Mouse (Mus musculus) midbrain, embryonic 16.5 days (tissue): ENCODE measurements at regions not wholly inside any gene's neighbourhood (a gene's known extent, or its start where the extent isn't known, plus 50 kb on each side); places are given as distances from the start of the nearest gene placed in this dataset.

Experiments used
- ATAC-seq: fragments of 200-750 bp; cut with Nextera tagmentation; 2 replicates; pipeline ENCODE4 v1.8.0; 2017; ENCODE audit warnings: moderate TSS enrichment
- H3K27ac ChIP-seq: fragments of 300-500 bp; sonication (generic); 2 replicates; pipeline ENCODE4 v1.5.1; 2014; ENCODE audit warnings: mild to moderate bottlenecking, low read length, mixed read lengths
- H3K27me3 ChIP-seq: fragments of 300-500 bp; sonication (generic); 2 replicates; pipeline ENCODE4 v1.6.1; 2014; ENCODE audit warnings: low read depth, low read length, mixed read lengths; ENCODE audit not compliant: control insufficient read depth, insufficient read depth
- H3K36me3 ChIP-seq: fragments of 300-500 bp; sonication (generic); 2 replicates; pipeline ENCODE4 v1.6.1; 2014; ENCODE audit warnings: mild to moderate bottlenecking, low read length, moderate library complexity, mixed read lengths; ENCODE audit not compliant: control insufficient read depth, insufficient read depth
- H3K4me1 ChIP-seq: fragments of 300-500 bp; sonication (generic); 2 replicates; pipeline ENCODE4 v1.6.1; 2014; ENCODE audit warnings: mild to moderate bottlenecking, low read length, mixed read lengths; ENCODE audit not compliant: control insufficient read depth, insufficient read depth
- H3K4me2 ChIP-seq: fragments of 300-500 bp; sonication (generic); 2 replicates; pipeline ENCODE4 v1.6.1; 2014; ENCODE audit warnings: mild to moderate bottlenecking, low read length, mixed read lengths
- H3K4me3 ChIP-seq: fragments of 300-500 bp; sonication (generic); 2 replicates; pipeline ENCODE4 v1.5.1; 2014; ENCODE audit warnings: low read depth, mild to moderate bottlenecking, low read length, moderate library complexity, mixed read lengths
- H3K9ac ChIP-seq: fragments of 300-500 bp; sonication (generic); 2 replicates; pipeline ENCODE4 v1.6.1; 2014; ENCODE audit warnings: low read depth, low read length, mixed read lengths
- H3K9me3 ChIP-seq: fragments of 300-500 bp; sonication (generic); replicated peaks from 2 replicates; pipeline ENCODE4 v1.6.1; 2014; ENCODE audit warnings: mild to moderate bottlenecking, low read length, mixed read lengths; ENCODE audit not compliant: control insufficient read depth, poor library complexity, severe bottlenecking
- WGBS: fragments of 180-500 bp; shearing (Covaris S2); extraction: QIAGEN DNeasy Blood & Tissue Kit; methylation state at CpG from one replicate; pipeline ENCODE4 v1.1.7; 2014; 5-methylcytosine and 5-hydroxymethylcytosine counted together

DNA sequence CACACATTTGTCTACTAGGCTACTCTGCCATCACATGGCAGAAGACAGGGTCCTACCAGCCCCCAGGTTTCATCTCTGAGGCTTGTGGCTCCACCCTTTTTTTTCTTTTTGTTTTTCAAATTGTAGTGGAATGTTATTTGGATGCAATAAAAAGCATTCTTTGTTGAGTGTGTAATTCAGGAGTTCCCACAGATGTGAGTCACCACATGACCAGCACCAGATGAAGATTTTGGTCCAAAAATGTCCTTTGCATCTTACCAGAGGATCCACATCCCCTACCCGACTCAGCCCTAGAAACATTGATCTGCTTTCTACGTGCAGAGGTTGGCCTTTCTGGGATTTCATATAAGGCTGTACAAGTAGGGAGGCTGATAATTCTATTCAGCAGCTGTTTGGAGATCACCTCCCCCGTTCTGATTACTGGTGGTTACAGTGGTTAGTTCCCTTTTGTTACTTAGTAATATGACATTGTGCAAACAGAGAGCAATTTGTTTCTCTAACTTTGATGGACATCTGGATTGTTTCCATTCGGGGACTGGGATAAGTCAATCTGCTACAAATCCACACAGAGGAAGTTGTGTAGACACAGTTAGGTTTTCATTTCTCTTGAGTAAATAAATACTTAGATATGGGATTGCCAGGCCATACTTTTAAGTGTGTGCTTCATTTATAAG, 160.5 kb downstream of the Sptssa start:
- ATAC-seq: no peak
- Histone ChIP-seq H3K9me3 (no peaks in the 10 kb centered on the region), H3K4me1 (no peaks in the 10 kb centered on the region), H3K36me3 (no peaks in the 10 kb centered on the region), H3K4me3 (no peak overlapping the region), H3K4me2 (no peak overlapping the region), H3K27ac (no peak overlapping the region), H3K27me3 (no peaks in the 10 kb centered on the region), H3K9ac (no peak overlapping the region)
- WGBS: 76% methylated on average over 4 of the region's 4 CpGs

DNA sequence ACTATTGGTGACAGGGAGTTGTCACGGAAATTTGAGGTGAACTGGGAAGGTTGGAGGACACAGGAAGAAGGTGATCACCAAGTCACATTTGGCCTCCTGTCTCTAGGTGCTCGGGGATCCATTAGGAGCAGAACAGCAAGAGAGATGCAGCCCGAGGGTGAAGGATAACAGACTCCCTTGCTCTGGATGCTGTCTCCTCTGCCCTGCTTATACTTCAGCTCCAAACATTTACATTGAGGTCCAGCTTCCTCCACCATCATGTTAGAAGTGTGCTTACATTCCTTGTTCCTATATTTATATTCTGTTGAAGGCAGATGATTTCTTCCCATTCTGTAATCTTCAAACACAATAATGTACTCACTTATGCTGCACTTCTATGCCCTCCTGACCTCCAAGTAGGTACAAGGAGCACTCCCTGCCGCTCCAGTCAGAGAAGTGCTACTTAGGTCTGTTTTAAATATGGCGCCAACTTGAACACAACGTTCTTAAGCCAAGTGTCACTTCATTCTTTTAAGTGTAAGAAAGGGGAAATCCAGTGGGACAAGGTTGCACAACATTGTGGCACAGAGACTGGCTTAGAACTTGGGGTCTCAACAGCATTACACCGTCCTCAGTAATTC, 161.5 kb downstream of the Sptssa start:
- Histone ChIP-seq H3K4me1 (no peaks in the 10 kb centered on the region; the same call in 1 of the 2 replicates), H3K36me3 (no peaks in the 10 kb centered on the region), H3K9me3 (no peaks in the 10 kb centered on the region), H3K4me3 (no peak overlapping the region), H3K27me3 (no peaks in the 10 kb centered on the region), H3K4me2 (no peak overlapping the region), H3K9ac (no peak overlapping the region), H3K27ac (no peak overlapping the region)
- ATAC-seq: no peak
- 91% methylated on average over 7 of the region's 7 CpGs for WGBS

DNA sequence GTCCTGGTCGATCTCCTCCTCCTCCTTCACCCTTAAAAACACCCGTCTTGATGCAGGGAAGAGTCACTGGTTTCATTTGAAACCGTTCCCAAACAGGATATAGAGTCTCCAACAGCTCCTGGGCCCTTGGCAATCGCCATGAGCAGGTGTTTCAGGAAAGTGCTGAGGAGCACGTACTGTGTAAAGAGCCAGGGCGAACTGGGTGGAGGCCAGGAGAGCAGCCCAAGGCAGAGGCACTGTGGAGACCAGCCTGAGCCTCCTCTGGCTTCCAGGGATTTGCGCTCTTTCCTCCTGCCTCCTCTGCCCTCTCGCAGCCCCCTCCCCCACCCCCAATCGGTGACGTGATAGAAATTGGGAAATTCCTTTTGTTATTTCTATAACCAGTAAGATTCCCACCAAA, 163.6 kb downstream of the Sptssa start:
- Histone ChIP-seq H3K27me3 (no peaks in the 10 kb centered on the region), H3K4me3 (no peak overlapping the region), H3K9ac (no peak overlapping the region), H3K9me3 (no peaks in the 10 kb centered on the region), H3K27ac (no peak overlapping the region), H3K36me3 (no peaks in the 10 kb centered on the region), H3K4me1 (no peaks in the 10 kb centered on the region; the same call in 1 of the 2 replicates), H3K4me2 (no peak overlapping the region)
- ATAC-seq: no peak
- 46% methylated on average over 10 of the region's 10 CpGs for WGBS

DNA sequence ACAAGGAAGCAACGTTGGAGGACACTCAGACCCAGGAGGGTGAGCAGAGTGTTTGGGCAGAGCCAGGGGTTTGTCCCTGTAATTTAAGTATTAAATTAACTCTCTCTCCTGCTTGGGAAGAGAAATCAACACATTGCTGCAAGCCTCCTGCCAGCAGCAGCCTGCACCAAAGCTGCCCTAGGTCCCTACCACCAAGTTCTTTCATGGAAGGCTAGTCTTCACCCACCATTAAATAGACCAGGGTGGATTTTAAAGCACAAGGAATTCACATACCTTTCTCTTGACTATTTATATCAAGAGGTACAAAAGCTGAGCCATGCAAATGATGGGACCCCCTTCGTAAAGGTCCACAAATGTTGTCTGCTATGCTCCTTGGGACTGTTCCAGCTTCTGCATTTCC, 165.9 kb downstream of the Sptssa start:
- Histone ChIP-seq H3K27me3 (no peaks in the 10 kb centered on the region), H3K36me3 (no peaks in the 10 kb centered on the region), H3K4me3 (no peak overlapping the region), H3K4me1 (no peaks in the 10 kb centered on the region; the same call in 1 of the 2 replicates), H3K4me2 (no peak overlapping the region), H3K27ac (no peak overlapping the region), H3K9ac (no peak overlapping the region), H3K9me3 (no peaks in the 10 kb centered on the region)
- no peak for ATAC-seq
- WGBS: 91% methylated on average over 2 of the region's 2 CpGs

DNA sequence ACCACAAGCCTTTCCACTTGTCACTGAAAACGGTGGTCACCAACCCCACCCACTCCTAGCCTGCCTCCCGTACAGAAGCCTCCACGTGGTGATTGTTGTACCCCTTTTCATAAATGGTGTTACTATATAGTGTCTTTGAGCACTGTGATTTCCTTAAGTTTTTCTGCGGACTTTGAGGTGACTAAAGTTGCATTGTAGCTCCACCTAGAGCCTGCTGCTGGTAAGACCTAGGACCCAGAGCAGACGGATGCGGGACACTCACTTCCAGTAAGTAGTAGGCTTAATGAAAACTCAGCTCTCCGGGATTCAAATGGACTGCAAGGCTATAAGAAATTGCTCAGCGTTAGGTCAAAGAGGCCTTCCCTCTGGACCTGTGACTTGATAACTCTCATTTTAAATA, 166.7 kb downstream of the Sptssa start:
- Histone ChIP-seq H3K27me3 (no peaks in the 10 kb centered on the region), H3K4me2 (no peak overlapping the region), H3K4me1 (no peaks in the 10 kb centered on the region; the same call in 1 of the 2 replicates)

DNA sequence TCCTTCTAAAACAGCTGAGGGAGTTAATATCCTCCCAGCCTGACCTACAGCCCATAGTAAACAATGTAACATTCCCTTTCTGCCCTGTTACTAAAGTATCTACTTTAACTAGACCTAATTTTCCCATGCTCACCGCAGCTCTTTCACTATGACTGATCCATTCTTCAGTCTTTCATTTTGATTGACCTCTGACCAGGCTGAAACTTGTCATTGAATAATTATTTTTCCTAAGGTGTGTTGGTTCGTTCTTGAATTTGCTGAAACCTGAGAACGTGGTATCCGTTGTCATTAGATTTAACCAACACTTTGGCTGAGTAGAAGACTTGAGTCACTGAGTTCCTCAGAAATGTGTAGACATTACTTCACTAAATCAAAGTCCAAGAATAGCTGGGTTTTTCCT, 168.7 kb downstream of the Sptssa start:
- Histone ChIP-seq H3K4me3 (no peak overlapping the region), H3K4me1 (peaks cover 2% of the 10 kb centered on the region; the same call in 1 of the 2 replicates), H3K4me2 (no peak overlapping the region), H3K27me3 (no peaks in the 10 kb centered on the region), H3K36me3 (no peaks in the 10 kb centered on the region), H3K9me3 (no peaks in the 10 kb centered on the region), H3K27ac (no peak overlapping the region), H3K9ac (no peak overlapping the region)
- 92% methylated on average over 4 of the region's 4 CpGs for WGBS
- no peak for ATAC-seq

More for the DNA sequence above, 166.7 kb downstream of the Sptssa start:
- no peak overlapping the region for H3K27ac ChIP-seq
- no peak overlapping the region for H3K4me3 ChIP-seq
- 5% methylated on average over 8 of the region's 8 CpGs for WGBS
- H3K9me3 ChIP-seq: no peaks in the 10 kb centered on the region
- H3K36me3 ChIP-seq: no peaks in the 10 kb centered on the region
- peak; percentile 68 for ATAC-seq
- H3K9ac ChIP-seq: no peak overlapping the region

DNA sequence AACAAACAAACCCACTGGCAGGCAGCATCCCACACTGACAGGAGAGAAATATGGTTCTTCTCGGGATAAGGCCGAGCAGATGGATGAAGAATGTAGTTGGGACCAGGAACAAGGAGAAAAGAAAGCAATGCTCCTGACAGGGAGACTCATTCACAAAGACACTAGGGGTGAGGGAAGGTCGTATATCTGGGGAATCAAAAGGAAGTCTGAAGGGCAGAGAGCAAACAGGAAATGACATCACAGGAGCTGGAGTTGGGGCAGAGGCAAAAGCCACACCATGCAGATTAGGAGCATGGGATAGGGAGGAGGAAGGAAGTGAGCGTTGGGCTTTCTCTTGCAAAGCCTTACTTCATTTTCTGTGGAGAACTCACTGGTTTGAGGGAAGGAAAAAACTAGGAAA, 174.4 kb downstream of the Sptssa start:
- H3K9ac ChIP-seq: no peak overlapping the region
- H3K27ac ChIP-seq: no peak overlapping the region
- WGBS: 71% methylated on average over 4 of the region's 4 CpGs
- no peaks in the 10 kb centered on the region for H3K27me3 ChIP-seq
- no peak overlapping the region for H3K4me2 ChIP-seq
- H3K36me3 ChIP-seq: no peaks in the 10 kb centered on the region
- no peaks in the 10 kb centered on the region; the same call in 1 of the 2 replicates for H3K9me3 ChIP-seq
- H3K4me3 ChIP-seq: no peak overlapping the region
- ATAC-seq: no peak
- 0 out of 2 replicates have a peak, but pooled peaks cover 2% of the 10 kb centered on the region for H3K4me1 ChIP-seq

GRCm38 (mm10) chr12:54479841-54480240, 176.5 kb downstream of the Sptssa start:
- Histone ChIP-seq H3K27ac (no peak overlapping the region), H3K9me3 (no peaks in the 10 kb centered on the region; the same call in 1 of the 2 replicates), H3K4me3 (no peak overlapping the region), H3K36me3 (no peaks in the 10 kb centered on the region), H3K9ac (no peak overlapping the region), H3K4me1 (0 out of 2 replicates have a peak, but pooled peaks cover 2% of the 10 kb centered on the region), H3K27me3 (no peaks in the 10 kb centered on the region), H3K4me2 (no peak overlapping the region)
- ATAC-seq: no peak
- 75% methylated on average over 1 of the region's 1 CpGs for WGBS

GRCm38 (mm10) chr12:54472881-54473280, 183.5 kb downstream of the Sptssa start:
- Histone ChIP-seq H3K27ac (no peak overlapping the region), H3K4me1 (no peaks in the 10 kb centered on the region), H3K36me3 (no peaks in the 10 kb centered on the region), H3K9me3 (no peaks in the 10 kb centered on the region; the same call in 1 of the 2 replicates), H3K27me3 (no peaks in the 10 kb centered on the region), H3K9ac (no peak overlapping the region), H3K4me2 (no peak overlapping the region), H3K4me3 (no peak overlapping the region)
- 86% methylated on average over 5 of the region's 5 CpGs for WGBS
- ATAC-seq: no peak
